11 mouse cellular contexts compared by ENCODE assay signal in the genomic region with DNA sequence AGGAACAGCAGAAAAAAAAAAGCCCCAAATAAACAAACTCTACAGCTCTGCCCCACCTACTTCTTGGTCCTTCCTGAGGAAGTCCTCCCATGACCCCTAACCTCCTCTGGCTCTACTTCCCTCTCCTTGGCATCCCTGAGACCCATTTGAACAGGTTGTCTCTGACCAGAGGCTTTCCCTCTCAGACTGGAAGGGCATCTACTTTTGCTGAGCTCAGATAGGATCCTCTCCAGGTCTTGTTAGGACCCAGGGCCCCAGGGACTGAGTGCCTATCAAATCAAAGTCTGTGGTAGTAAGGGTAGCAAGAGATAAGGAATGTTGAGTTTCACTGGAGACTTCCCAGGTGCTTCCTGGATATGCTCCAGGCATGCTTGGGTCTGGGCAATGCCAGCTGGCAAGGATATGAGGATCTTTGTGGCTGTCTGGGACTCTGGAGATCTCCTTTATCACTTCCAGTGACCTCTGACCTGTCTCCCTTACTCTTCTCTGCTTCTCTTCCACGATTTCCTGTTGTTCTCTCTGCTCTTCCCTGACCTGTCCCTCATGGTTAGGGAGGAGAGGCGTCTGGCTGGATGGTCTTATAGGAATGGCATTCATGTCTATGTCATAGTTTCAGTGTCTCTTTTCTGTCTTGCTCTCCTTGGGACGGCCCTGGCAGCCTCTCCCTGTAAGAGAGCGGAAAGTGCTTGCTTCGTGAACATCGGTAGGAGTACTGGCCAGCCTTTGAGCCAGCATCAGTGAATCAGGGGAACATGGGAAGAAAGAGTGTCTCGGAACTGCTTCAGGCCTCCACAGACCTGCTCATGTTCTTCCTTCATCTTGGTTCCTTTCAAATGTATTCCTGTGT. TPM values are rescaled to one million over a fixed set of nuclear protein-coding genes. Genes with fewer than 3 reads are reported as not detected.
DNase-seq lines count a peak whose midpoint lies in the region; ATAC-seq and TF ChIP-seq lines count a peak whose summit lies in the region.
"Had no signal": no experiment of that assay in that cellular context is flagged by ENCODE, and none has a peak within 500 bp of the region (broad histone marks: within the 10 kb centered on the region; RNA-seq: fewer than 3 reads in every experiment).

No protein-coding gene starts in this region.

- no peaks in the 10 kb centered on the region for H3K9me3 ChIP-seq in intestine, embryonic 15.5 days
- no peaks in the 10 kb centered on the region for H3K9me3 ChIP-seq in intestine, postnatal 0 days (ENCODE audit: control insufficient read depth)
- H3K9me3 ChIP-seq in hindbrain, postnatal 0 days (ENCODE audit: low read length): no peaks in the 10 kb centered on the region
- H3K9me3 ChIP-seq: hindbrain, embryonic 13.5 days; limb, embryonic 13.5 days had no signal

- H3K9ac ChIP-seq in intestine, embryonic 15.5 days: no peak overlapping the region
- H3K9ac ChIP-seq in intestine, postnatal 0 days (ENCODE audit: low read depth, low read length): no peak overlapping the region
- H3K9ac ChIP-seq in hindbrain, postnatal 0 days (replicated peaks; ENCODE audit: low read length): no peak overlapping the region
- H3K9ac ChIP-seq: hindbrain, embryonic 13.5 days; limb, embryonic 13.5 days had no signal

- H3K4me3 ChIP-seq in intestine, embryonic 15.5 days (replicated peaks): no peak overlapping the region
- no peak overlapping the region for H3K4me3 ChIP-seq in intestine, postnatal 0 days (ENCODE audit: low read depth, low read length)
- H3K4me3 ChIP-seq in bone marrow, adult 2 months (replicated peaks; ENCODE audit: control insufficient read depth, low read depth, low read length): no peak overlapping the region
- H3K4me3 ChIP-seq in hindbrain, postnatal 0 days (ENCODE audit: low read length): no peak overlapping the region
- H3K4me3 ChIP-seq: erythroblast, embryonic 14.5 days; hindbrain, embryonic 13.5 days; limb, embryonic 13.5 days had no signal

- H3K4me1 ChIP-seq in intestine, embryonic 15.5 days (replicated peaks): peaks cover 53% of the 10 kb centered on the region
- H3K4me1 ChIP-seq in intestine, postnatal 0 days (replicated peaks; ENCODE audit: control insufficient read depth, insufficient read depth, low read length): peaks cover 7% of the 10 kb centered on the region; the same call in 1 of the 2 replicates
- H3K4me1 ChIP-seq in bone marrow, adult 2 months (ENCODE audit: control insufficient read depth, insufficient read depth, low read length): peaks cover 13% of the 10 kb centered on the region
- H3K4me1 ChIP-seq in hindbrain, postnatal 0 days (ENCODE audit: insufficient read depth, low read length): peaks cover 14% of the 10 kb centered on the region; the same call in 1 of the 2 replicates

- 62% methylated on average over 7 of the region's 7 CpGs for WGBS in intestine, embryonic 15.5 days
- WGBS in intestine, postnatal 0 days: 67% methylated on average over 7 of the region's 7 CpGs
- 73% methylated on average over 7 of the region's 7 CpGs for WGBS in bone marrow, adult 2 months
- 62% methylated on average over 7 of the region's 7 CpGs for WGBS in hindbrain, postnatal 0 days

- no peaks in the 10 kb centered on the region for H3K27me3 ChIP-seq in intestine, embryonic 15.5 days (replicated peaks)
- H3K27me3 ChIP-seq in intestine, postnatal 0 days (replicated peaks; ENCODE audit: control insufficient read depth, insufficient read depth, low read length): no peaks in the 10 kb centered on the region
- no peaks in the 10 kb centered on the region for H3K27me3 ChIP-seq in hindbrain, postnatal 0 days (ENCODE audit: insufficient read depth, low read length)

- no peak for TF ChIP-seq POLR2A in bone marrow, adult 2 months (IDR thresholded peaks at IDR 0.05; ENCODE audit: borderline replicate concordance, control insufficient read depth, low read depth, low read length)

- no peak for ATAC-seq in intestine, embryonic 15.5 days
- no peak for ATAC-seq in intestine, postnatal 0 days
- ATAC-seq in granulocyte monocyte progenitor cell, adult 5-6 weeks (replicated peaks; ENCODE audit: poor library complexity, severe bottlenecking): 0 out of 2 replicates have a peak, but pooled peaks have one; percentile 12
- ATAC-seq in megakaryocyte, adult 5-6 weeks (ENCODE audit: poor library complexity, severe bottlenecking): peak; percentile 41
- no peak for ATAC-seq in hindbrain, postnatal 0 days

- no peak for DNase-seq in hindbrain, postnatal 0 days (ENCODE audit: low spot score)
- no peak for DNase-seq in layer of hippocampus, adult 8-10 months (ENCODE audit: low spot score in 2 of 2)
- DNase-seq: layer of hippocampus, adult 9-11 months had no signal

- H3K27ac ChIP-seq in intestine, embryonic 15.5 days: 0 out of 2 replicates have a peak overlapping the region, but pooled peaks have one; percentile 0
- no peak overlapping the region for H3K27ac ChIP-seq in intestine, postnatal 0 days (ENCODE audit: low read depth, low read length)
- peak overlapping the region; percentile 76 for H3K27ac ChIP-seq in bone marrow, adult 2 months (ENCODE audit: control insufficient read depth, insufficient read depth, low read depth, low read length, poor library complexity)
- H3K27ac ChIP-seq in hindbrain, postnatal 0 days: no peak overlapping the region
- H3K27ac ChIP-seq: hindbrain, embryonic 13.5 days; limb, embryonic 13.5 days had no signal

- TF ChIP-seq CTCF in intestine, postnatal 0 days (IDR thresholded peaks at IDR 0.05; ENCODE audit: low read depth): no peak
- TF ChIP-seq CTCF in bone marrow, adult 2 months (IDR thresholded peaks at IDR 0.05; ENCODE audit: control insufficient read depth, insufficient read depth, low read length): no peak
- TF ChIP-seq CTCF in hindbrain, postnatal 0 days (IDR thresholded peaks at IDR 0.05; ENCODE audit: low read depth): no peak

- no peaks in the 10 kb centered on the region for H3K36me3 ChIP-seq in intestine, embryonic 15.5 days
- H3K36me3 ChIP-seq in intestine, postnatal 0 days (ENCODE audit: control insufficient read depth, insufficient read depth): no peaks in the 10 kb centered on the region
- no peaks in the 10 kb centered on the region for H3K36me3 ChIP-seq in hindbrain, postnatal 0 days (ENCODE audit: insufficient read depth, low read length)
- H3K36me3 ChIP-seq: hindbrain, embryonic 13.5 days; limb, embryonic 13.5 days had no signal

- no peak overlapping the region for H3K4me2 ChIP-seq in intestine, embryonic 15.5 days (replicated peaks)
- no peak overlapping the region for H3K4me2 ChIP-seq in intestine, postnatal 0 days (replicated peaks; ENCODE audit: low read depth)
- no peak overlapping the region for H3K4me2 ChIP-seq in hindbrain, postnatal 0 days (ENCODE audit: low read depth, low read length)
- H3K4me2 ChIP-seq: hindbrain, embryonic 13.5 days; limb, embryonic 13.5 days had no signal

RNA-seq across cellular contexts. Expression of a gene that starts 2.4 kb away (rescaled TPM):
- polyA plus RNA-seq in intestine, embryonic 15.5 days (2015; fragmentation: Nextera tagmentation; extraction: Ambion mirVana): 1.2 TPM in 2 replicates
- polyA plus RNA-seq in intestine, postnatal 0 days (2015; fragmentation: Nextera tagmentation; extraction: Ambion mirVana): 0.40 and 0.61 TPM in 2 replicates
- 1.3 and 3.5 TPM in 2 replicates for polyA plus RNA-seq in bone marrow, adult 2 months (2011; ENCODE audit: insufficient read depth, insufficient read length, low replicate concordance, missing spikeins)
- 3.2 and 4.2 TPM in 2 replicates for total RNA-seq in granulocyte monocyte progenitor cell, adult 5-6 weeks (2014; fragmentation: Nextera tagmentation)
- total RNA-seq in granulocyte monocyte progenitor cell, adult 5-6 weeks (2017): 1.2 and 1.3 TPM in 2 replicates
- total RNA-seq in megakaryocyte, adult 5-6 weeks (2015): 44.3 and 45.8 TPM in 2 replicates
- total RNA-seq in megakaryocyte, adult 5-6 weeks (2017): 31.7 and 37.8 TPM in 2 replicates
- total RNA-seq in hindbrain, postnatal 0 days (2014; rRNA removed): 0.43 and 1.2 TPM in 2 replicates
- 0.30 and 0.33 TPM in 2 replicates for polyA plus RNA-seq in hindbrain, postnatal 0 days (2015; fragmentation: Nextera tagmentation; extraction: Ambion mirVana)
- total RNA-seq in layer of hippocampus, adult 8-10 months (2022): under 1 TPM in 3 of 4 experiments, not detected in 1; 0.17 to 0.48 (median 0.43) TPM
- polyA plus RNA-seq: erythroblast, embryonic 14.5 days had no signal

RNA-seq across cellular contexts. Expression of a gene that starts 38.5 kb away (rescaled TPM):
- polyA plus RNA-seq in intestine, embryonic 15.5 days (2015; fragmentation: Nextera tagmentation; extraction: Ambion mirVana): 134 and 137 TPM in 2 replicates
- polyA plus RNA-seq in intestine, postnatal 0 days (2015; fragmentation: Nextera tagmentation; extraction: Ambion mirVana): 86.1 and 89.0 TPM in 2 replicates
- 1.3 and 4.3 TPM in 2 replicates for polyA plus RNA-seq in bone marrow, adult 2 months (2011; ENCODE audit: insufficient read depth, insufficient read length, low replicate concordance, missing spikeins)
- total RNA-seq in granulocyte monocyte progenitor cell, adult 5-6 weeks (2014; fragmentation: Nextera tagmentation): 0.21 and 0.67 TPM in 2 replicates
- 0.39 TPM in 1 of 2 replicates, not detected in the other for total RNA-seq in granulocyte monocyte progenitor cell, adult 5-6 weeks (2017)
- 0.85 and 1.1 TPM in 2 replicates for total RNA-seq in megakaryocyte, adult 5-6 weeks (2015)
- 1.5 and 2.8 TPM in 2 replicates for total RNA-seq in megakaryocyte, adult 5-6 weeks (2017)
- 0.40 and 0.73 TPM in 2 replicates for total RNA-seq in hindbrain, postnatal 0 days (2014; rRNA removed)
- 0.84 and 0.95 TPM in 2 replicates for polyA plus RNA-seq in hindbrain, postnatal 0 days (2015; fragmentation: Nextera tagmentation; extraction: Ambion mirVana)
- total RNA-seq in layer of hippocampus, adult 8-10 months (2022): under 1 TPM in 1 of 4 experiments, not detected in 3; 0.45 TPM
- polyA plus RNA-seq: erythroblast, embryonic 14.5 days had no signal

Comparison
In these comparisons a context has a peak if more than half of its experiments do, and no peak if none do; other contexts are left out.
1. H3K27ac ChIP-seq: peak in intestine, embryonic 15.5 days (single experiment) and bone marrow, adult 2 months (single experiment); none in intestine, postnatal 0 days (single experiment) and hindbrain, postnatal 0 days (single experiment).
2. ATAC-seq: peak in granulocyte monocyte progenitor cell, adult 5-6 weeks (single experiment) and megakaryocyte, adult 5-6 weeks (single experiment); none in intestine, embryonic 15.5 days (single experiment), intestine, postnatal 0 days (single experiment) and hindbrain, postnatal 0 days (single experiment).
3. RNA of a gene that starts 2.4 kb away (total RNA-seq): 31.7 to 45.8 TPM in megakaryocyte, adult 5-6 weeks; 1.2 to 4.2 TPM in granulocyte monocyte progenitor cell, adult 5-6 weeks, 0.43 to 1.2 TPM in hindbrain, postnatal 0 days and 0.17 to 0.48 TPM in layer of hippocampus, adult 8-10 months; every median in the first group is over 4 times any median in the second.